Mouse (Mus musculus): ENCODE results near the gene Gm49393. TPM values are rescaled to one million over a fixed set of nuclear protein-coding genes. Genes with fewer than 3 reads are reported as not detected.
"Not testable (repeated sequence)": the region's sequence is repeated elsewhere in the genome, so short reads cannot be mapped to it uniquely, and the experiment has no call there.

Gm49393 gene
- polyA plus RNA-seq (2015; fragmentation: Nextera tagmentation; extraction: Ambion mirVana) = not detected in 2 replicates

- H3K36me3 ChIP-seq; H3K4me2 ChIP-seq; H3K27me3 ChIP-seq; H3K4me3 ChIP-seq (replicated peaks); H3K4me1 ChIP-seq (replicated peaks); H3K27ac ChIP-seq; H3K9ac ChIP-seq; H3K9me3 ChIP-seq (replicated peaks); DNase-seq; ATAC-seq (ENCODE audit: low read depth): not testable (repeated sequence)
- 45% methylated on average over 2 of the region's 2 CpGs for WGBS (ENCODE audit: insufficient replicate concordance)
These were observed at the start of gene Gm49393 for GRCm38 (mm10) chr13:60935490-60935889. Gene Gm49393, minus strand, starts transcription at chr13:60935590.

- ATAC-seq (ENCODE audit: low read depth); DNase-seq; H3K4me2 ChIP-seq: not testable (repeated sequence)
These were observed 36.9 kb upstream of the Gm49393 start for GRCm38 (mm10) chr13:60972319-60972718.

GRCm38 (mm10) chr13:60963985-60964384 lies 28.6 kb upstream of the Gm49393 start:
- not testable (repeated sequence) for H3K27ac ChIP-seq; H3K9me3 ChIP-seq (replicated peaks); H3K4me2 ChIP-seq; H3K9ac ChIP-seq; H3K4me3 ChIP-seq (replicated peaks); H3K36me3 ChIP-seq; DNase-seq; H3K27me3 ChIP-seq; ATAC-seq (ENCODE audit: low read depth); H3K4me1 ChIP-seq (replicated peaks)
- WGBS (ENCODE audit: insufficient replicate concordance) = 27% methylated on average over 4 of the region's 5 CpGs

More at GRCm38 (mm10) chr13:60972319-60972718, 36.9 kb upstream of the Gm49393 start:
- H3K4me1 ChIP-seq (replicated peaks); H3K9me3 ChIP-seq (replicated peaks); H3K36me3 ChIP-seq; H3K27ac ChIP-seq; H3K4me3 ChIP-seq (replicated peaks); H3K27me3 ChIP-seq; H3K9ac ChIP-seq: not testable (repeated sequence)
- 60% methylated on average over 4 of the region's 4 CpGs for WGBS (ENCODE audit: insufficient replicate concordance)

GRCm38 (mm10) chr13:60961706-60962105 lies 26.3 kb upstream of the Gm49393 start:
- no peak overlapping the region for H3K4me3 ChIP-seq (replicated peaks)
- WGBS (ENCODE audit: insufficient replicate concordance) = 51% methylated on average over 5 of the region's 5 CpGs
- no peaks in the 10 kb centered on the region for H3K36me3 ChIP-seq
- ATAC-seq (ENCODE audit: low read depth) (no peak), DNase-seq (no peak)
- H3K27me3 ChIP-seq = no peaks in the 10 kb centered on the region
- no peak overlapping the region for H3K9ac ChIP-seq
- no peak overlapping the region for H3K4me2 ChIP-seq
- no peaks in the 10 kb centered on the region for H3K4me1 ChIP-seq (replicated peaks)
- no peak overlapping the region for H3K27ac ChIP-seq
- H3K9me3 ChIP-seq (replicated peaks) = no peaks in the 10 kb centered on the region

GRCm38 (mm10) chr13:60941884-60942283 lies 6.5 kb upstream of the Gm49393 start, which contains the start of gene Tpbpa:
Gene Tpbpa, minus strand, starts transcription at chr13:60941984.
- H3K4me3 ChIP-seq (replicated peaks); ATAC-seq (ENCODE audit: low read depth); H3K4me1 ChIP-seq (replicated peaks); H3K27me3 ChIP-seq; H3K36me3 ChIP-seq; H3K27ac ChIP-seq; H3K9me3 ChIP-seq (replicated peaks); H3K9ac ChIP-seq; H3K4me2 ChIP-seq; DNase-seq: not testable (repeated sequence)
- 60% methylated on average over 3 of the region's 3 CpGs for WGBS (ENCODE audit: insufficient replicate concordance)

- no peaks in the 10 kb centered on the region for H3K9me3 ChIP-seq (replicated peaks)
- no peaks in the 10 kb centered on the region for H3K36me3 ChIP-seq
- ATAC-seq (ENCODE audit: low read depth) = peak; percentile 87
- peak; percentile 18 for DNase-seq
- no peaks in the 10 kb centered on the region for H3K27me3 ChIP-seq
- H3K4me1 ChIP-seq (replicated peaks) = no peaks in the 10 kb centered on the region
- H3K4me2 ChIP-seq = no peak within 1 kb of the TSS
- H3K9ac ChIP-seq = no peak within 1 kb of the TSS
- H3K4me3 ChIP-seq (replicated peaks) = no peak within 1 kb of the TSS
- WGBS (ENCODE audit: insufficient replicate concordance) = 13% methylated on average over 5 of the region's 5 CpGs
- H3K27ac ChIP-seq = no peak within 1 kb of the TSS
These were observed 1.1 kb upstream of the Gm49393 start, which contains the start of the genes Gm49391 and Ctla2a for GRCm38 (mm10) chr13:60936500-60936901. Gene Gm49391, minus strand, starts transcription at chr13:60936571. Gene Ctla2a, minus strand, starts transcription at chr13:60936625.

- not testable (repeated sequence) for H3K36me3 ChIP-seq; H3K9ac ChIP-seq; DNase-seq; ATAC-seq (ENCODE audit: low read depth); H3K9me3 ChIP-seq (replicated peaks); H3K4me2 ChIP-seq; H3K4me3 ChIP-seq (replicated peaks); H3K27me3 ChIP-seq; H3K27ac ChIP-seq; H3K4me1 ChIP-seq (replicated peaks)
- WGBS (ENCODE audit: insufficient replicate concordance) = 49% methylated on average over 2 of the region's 2 CpGs
These were observed 30.6 kb downstream of the Gm49393 start, which contains the start of gene Tpbpb for GRCm38 (mm10) chr13:60904780-60905179. Gene Tpbpb, minus strand, starts transcription at chr13:60904880.

GRCm38 (mm10) chr13:60897328-60897727 lies 38.1 kb downstream of the Gm49393 start, which contains the start of gene Ctla2b:
Gene Ctla2b, minus strand, starts transcription at chr13:60897447.
- no peak within 1 kb of the TSS for H3K4me3 ChIP-seq (replicated peaks)

GRCm38 (mm10) chr13:60896794-60897193 lies 38.6 kb downstream of the Gm49393 start, which contains the start of gene Gm49392:
Gene Gm49392, minus strand, starts transcription at chr13:60896894.
- not testable (repeated sequence) for H3K36me3 ChIP-seq; H3K4me3 ChIP-seq (replicated peaks); DNase-seq; H3K4me2 ChIP-seq; H3K4me1 ChIP-seq (replicated peaks); H3K9me3 ChIP-seq (replicated peaks); H3K27me3 ChIP-seq; H3K9ac ChIP-seq; ATAC-seq (ENCODE audit: low read depth)
- H3K27ac ChIP-seq = peak within 1 kb of the TSS; percentile 13; the same call in 1 of the 2 replicates
- WGBS (ENCODE audit: insufficient replicate concordance) = 75% methylated on average over 8 of the region's 8 CpGs

More at GRCm38 (mm10) chr13:60897328-60897727, 38.1 kb downstream of the Gm49393 start, which contains the start of gene Ctla2b:
- Histone ChIP-seq H3K27ac (peak within 1 kb of the TSS; percentile 13; the same call in 1 of the 2 replicates), H3K4me1 (replicated peaks) (no peaks in the 10 kb centered on the region), H3K9ac (no peak within 1 kb of the TSS), H3K36me3 (no peaks in the 10 kb centered on the region), H3K4me2 (no peak within 1 kb of the TSS), H3K27me3 (no peaks in the 10 kb centered on the region), H3K9me3 (replicated peaks) (no peaks in the 10 kb centered on the region)
- peak; percentile 86 for ATAC-seq (ENCODE audit: low read depth)
- 12% methylated on average over 3 of the region's 3 CpGs for WGBS (ENCODE audit: insufficient replicate concordance)
- DNase-seq = peak; percentile 9

DNA sequence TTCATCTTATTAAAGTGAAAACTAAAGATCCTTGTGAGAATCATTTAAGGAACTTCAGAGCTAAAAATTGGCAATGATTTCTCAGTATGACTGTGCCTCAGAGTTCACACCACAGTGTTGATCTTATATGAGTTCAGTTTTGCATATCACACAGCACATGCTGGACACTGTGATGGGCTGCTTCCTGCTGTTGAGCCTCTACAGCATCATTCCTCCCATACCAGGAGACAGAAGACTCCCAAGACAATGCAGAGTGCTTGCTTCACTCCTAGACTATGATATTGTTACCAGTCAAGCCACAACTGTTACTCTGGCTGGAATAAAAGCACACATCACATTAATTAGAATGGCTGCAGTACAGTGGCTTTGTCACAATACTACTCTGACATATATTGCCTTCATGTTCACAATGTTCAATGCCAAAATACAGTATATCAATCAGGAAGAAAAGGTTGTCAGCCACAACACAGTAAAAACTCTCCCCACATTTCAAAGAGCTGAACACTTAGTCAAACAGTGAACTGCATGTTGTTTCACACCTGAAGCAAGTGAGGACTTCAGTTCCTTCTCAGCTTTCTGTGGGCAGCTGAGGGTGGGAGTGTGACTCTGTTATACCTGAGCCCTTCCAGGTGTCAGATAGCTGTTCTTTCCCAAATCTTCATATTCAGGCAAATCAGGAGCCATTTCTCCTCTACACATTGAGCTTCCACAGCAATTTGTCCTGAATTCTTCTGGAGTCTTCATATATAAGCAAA lies 39.8 kb downstream of the Gm49393 start:
- DNase-seq (no peak), ATAC-seq (ENCODE audit: low read depth) (no peak)
- H3K4me3 ChIP-seq (replicated peaks) = no peak overlapping the region
- H3K9ac ChIP-seq = no peak overlapping the region
- H3K36me3 ChIP-seq = no peaks in the 10 kb centered on the region
- H3K4me1 ChIP-seq (replicated peaks) = no peaks in the 10 kb centered on the region
- no peak overlapping the region for H3K4me2 ChIP-seq
- H3K9me3 ChIP-seq (replicated peaks) = no peaks in the 10 kb centered on the region
- no peaks in the 10 kb centered on the region for H3K27me3 ChIP-seq
- H3K27ac ChIP-seq = no peak overlapping the region

DNA sequence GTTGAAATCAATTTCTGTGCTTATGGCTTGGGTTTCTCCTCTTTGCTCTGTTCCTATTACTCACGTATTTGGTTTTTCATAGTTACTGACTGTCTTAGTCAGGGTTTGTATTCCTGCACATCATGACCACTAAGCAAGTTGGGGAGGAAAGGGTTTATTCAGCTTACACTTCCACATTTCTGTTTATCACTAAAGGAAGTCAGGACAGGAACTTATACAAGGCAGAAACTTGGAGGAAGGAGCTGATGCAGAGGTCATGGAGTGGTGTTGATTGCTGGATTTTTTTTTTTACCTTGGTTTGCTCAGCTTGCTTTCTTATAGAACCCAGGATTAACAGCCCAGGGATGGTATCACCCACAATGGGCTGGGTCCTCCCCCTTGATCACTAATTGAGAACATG lies 43.1 kb downstream of the Gm49393 start:
- Histone ChIP-seq H3K27me3 (no peaks in the 10 kb centered on the region), H3K4me1 (replicated peaks) (no peaks in the 10 kb centered on the region), H3K9ac (no peak overlapping the region), H3K4me2 (no peak overlapping the region), H3K9me3 (replicated peaks) (no peaks in the 10 kb centered on the region), H3K27ac (no peak overlapping the region), H3K36me3 (no peaks in the 10 kb centered on the region), H3K4me3 (replicated peaks) (no peak overlapping the region)
- WGBS (ENCODE audit: insufficient replicate concordance) = 28% methylated on average over 1 of the region's 1 CpGs
- no peak for DNase-seq
- no peak for ATAC-seq (ENCODE audit: low read depth)

All from liver, embryonic 13.5 days (tissue).